Mouse (Mus musculus) left cerebral cortex, postnatal 10 days (tissue): ENCODE measurements around the gene Mfsd5. TPM values are rescaled to one million over a fixed set of nuclear protein-coding genes. Genes with fewer than 3 reads are reported as not detected.

Experiments
- DNase-seq, 2 experiments: peaks; one replicate each; pipeline ENCODE4 v3.0.0; 2021 to 2022; ENCODE audit warnings: low spot score in 2 of 2, mixed read lengths in 1 of 2; ENCODE audit errors: extremely low spot score in 1 of 2
- intact Hi-C: fragments of 180-260 bp; cut with DNase I; formaldehyde crosslinking; loops from one replicate; pipeline ENCODE4 v1.15.1; 2025
- total RNA-seq, 2 experiments: library from RNA; stranded (reverse); gene quantifications; 2 replicates each; pipeline ENCODE4 v1.2.3; 2021

The Mfsd5 gene
- total RNA-seq, 2 experiments from 2014 or later = 35.7 to 36.0 TPM

DNA sequence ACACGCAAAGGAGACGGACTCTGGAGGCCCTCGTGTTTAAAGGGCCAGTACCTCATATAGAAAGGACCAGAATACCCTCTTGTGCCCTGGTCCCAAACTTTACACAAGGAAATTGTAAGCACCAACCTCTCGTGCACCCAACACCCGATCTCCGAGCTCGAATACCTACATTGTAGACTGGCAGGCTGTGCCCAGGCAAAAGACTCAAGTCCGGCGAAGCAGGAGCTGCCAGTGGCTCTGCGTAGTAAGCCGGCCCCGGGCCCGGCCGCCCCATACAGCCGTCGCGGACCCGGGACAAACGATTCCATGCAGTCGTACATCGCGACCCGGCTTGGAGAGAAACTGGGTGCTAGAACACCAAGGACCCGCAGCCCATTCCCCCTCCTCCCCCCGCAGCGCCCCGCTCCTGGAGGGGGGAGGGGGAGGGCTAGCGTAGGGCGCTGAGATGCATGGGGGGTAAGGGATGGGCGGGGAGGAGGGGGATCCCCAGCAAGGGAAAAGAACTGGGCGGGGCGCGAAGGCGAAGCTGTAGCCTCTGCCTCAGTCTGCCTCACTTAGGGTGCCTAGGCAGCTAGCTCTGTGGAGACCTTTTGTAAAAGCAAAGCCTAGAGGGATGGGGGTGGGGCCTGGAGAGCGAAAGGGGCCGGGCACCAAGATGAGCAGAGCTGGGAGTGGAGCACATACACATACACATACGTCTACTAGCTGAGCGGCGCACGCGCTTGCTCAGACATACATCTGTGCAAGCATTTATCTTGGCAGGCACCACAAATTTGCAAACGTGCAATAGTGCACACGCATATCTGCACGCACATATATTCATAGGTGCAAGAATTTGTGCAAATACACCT is 33.1 kb upstream of the Mfsd5 start:
- peak; percentile 69 to 89 for DNase-seq
- intact Hi-C loops = no loop called here

GRCm38 (mm10) chr15:102246866-102247251 is 32.4 kb upstream of the Mfsd5 start:
- intact Hi-C loops = no loop called here
- peak; percentile 87 to 98 for DNase-seq

DNA sequence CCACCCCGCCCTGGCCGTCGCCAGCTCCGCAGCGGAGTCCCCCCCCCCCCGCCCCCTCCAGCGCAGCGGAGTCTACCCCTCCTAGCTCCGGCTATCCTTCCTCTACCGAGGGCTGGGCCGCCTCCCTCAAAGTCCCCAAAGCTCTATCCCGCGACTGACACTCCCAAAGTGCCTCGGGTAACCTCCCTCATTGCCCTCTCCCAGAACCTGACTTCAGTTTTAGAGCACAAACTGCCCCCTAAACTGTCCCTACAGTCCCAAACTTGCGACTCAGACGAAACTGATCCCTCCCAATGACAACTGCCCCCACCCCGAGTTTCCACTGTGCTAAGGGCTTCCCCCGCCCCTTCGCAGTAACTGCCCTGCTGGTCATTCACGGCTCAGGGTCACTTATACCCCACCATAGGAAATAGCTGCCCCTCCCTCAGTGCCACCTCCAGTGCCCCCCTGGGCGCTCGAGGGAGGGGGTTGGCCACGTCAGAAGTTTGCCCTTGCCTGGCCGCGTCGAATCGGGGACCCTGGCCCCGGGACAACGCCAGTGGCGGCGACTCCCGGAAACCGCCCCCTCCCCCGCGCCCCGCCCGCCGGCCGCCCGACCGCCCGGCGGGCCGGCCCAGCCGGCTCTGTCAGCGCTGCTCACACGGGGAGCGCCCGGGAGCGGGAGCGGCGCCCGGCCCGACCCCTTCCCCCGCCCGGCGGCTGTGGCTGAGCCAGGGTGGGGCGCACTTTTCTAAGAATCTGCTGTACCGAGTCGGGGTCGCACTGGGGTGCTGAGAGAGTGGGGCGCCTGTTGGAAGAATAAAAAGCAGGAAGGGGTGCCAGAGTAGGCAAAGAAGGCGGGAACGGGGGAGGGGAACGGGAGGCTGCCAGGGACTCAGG is 31.8 kb upstream of the Mfsd5 start:
- intact Hi-C loops = no loop called here
- DNase-seq = peak in 1 of 2 experiments; percentile 82

- intact Hi-C loops = no loop called here
- DNase-seq = no peak
Measured at GRCm38 (mm10) chr15:102248131-102248811, 31.0 kb upstream of the Mfsd5 start.

GRCm38 (mm10) chr15:102248812-102249191 is 30.5 kb upstream of the Mfsd5 start:
- DNase-seq = no peak
- intact Hi-C loops = no loop called here

GRCm38 (mm10) chr15:102249251-102249691 is 30.0 kb upstream of the Mfsd5 start:
- intact Hi-C loops = no loop called here
- DNase-seq = peak in 1 of 2 experiments; percentile 79

DNA sequence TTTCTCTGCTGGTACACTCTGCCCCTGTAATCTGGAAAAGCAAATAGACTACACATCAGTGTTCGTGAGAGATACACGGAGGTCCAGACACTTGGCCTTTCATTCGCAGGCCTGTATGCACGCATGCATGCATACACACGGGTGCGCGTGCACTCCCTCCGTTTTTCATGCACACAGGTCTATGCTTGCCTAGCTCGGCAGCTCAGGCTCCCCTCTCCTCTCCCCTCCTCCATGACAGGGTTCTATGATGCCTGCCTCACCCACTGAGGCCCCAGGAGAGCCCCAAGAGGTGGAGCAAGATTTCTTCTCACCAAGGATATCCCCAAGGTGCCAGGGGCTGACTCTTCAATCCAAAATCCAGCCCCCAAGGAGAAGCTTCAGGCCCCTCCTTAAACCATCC is 29.3 kb upstream of the Mfsd5 start:
- intact Hi-C loops = no loop called here

GRCm38 (mm10) chr15:102250521-102250920 is 28.7 kb upstream of the Mfsd5 start:
- no peak for DNase-seq
- intact Hi-C loops = no loop called here

More for the DNA sequence above, 29.3 kb upstream of the Mfsd5 start:
- no peak for DNase-seq

- intact Hi-C loops = no loop called here
- DNase-seq = no peak
Measured at GRCm38 (mm10) chr15:102255547-102256255, 23.6 kb upstream of the Mfsd5 start.

DNA sequence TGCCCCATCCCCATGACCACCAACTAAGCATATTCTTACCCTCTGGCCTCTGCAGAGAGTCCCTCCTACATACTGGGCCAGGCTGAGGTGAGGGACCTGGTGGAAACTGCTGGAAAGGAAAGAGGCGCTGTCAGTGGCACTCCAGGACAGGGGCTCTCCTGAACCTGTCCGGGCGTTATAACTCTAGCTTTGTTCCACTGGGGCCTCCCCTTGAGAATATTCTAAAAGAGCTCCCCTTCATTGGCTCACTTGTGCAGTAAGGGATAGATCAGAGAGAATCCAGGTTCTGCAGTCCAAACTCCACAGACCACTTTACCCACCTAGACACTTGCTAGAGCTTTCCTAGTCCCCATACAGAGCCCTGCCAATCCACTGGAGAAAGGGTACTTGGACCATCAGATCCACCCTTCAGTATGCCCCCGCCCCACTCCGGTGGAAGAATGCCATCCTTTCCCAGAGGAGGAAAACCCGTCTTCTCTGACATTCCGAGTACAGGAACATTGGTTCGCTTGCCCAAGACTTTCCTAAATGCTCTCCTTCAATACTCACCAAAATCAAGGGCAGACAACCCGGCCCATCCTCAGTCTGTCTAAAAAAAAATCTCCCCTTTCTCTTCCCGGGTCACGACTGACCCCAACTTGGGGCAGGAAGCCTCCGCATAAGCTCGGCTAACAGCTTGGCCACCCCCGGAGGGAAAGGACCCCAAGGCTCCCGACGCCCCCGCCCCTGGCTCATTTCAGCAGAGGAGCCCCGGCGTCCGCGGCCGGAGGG is 22.6 kb upstream of the Mfsd5 start:
- intact Hi-C loops = no loop called here

GRCm38 (mm10) chr15:102257202-102258075 is 21.8 kb upstream of the Mfsd5 start, which contains the start of gene Rarg:
Gene Rarg (minus strand): TSS chr15:102257517.
- intact Hi-C loops = no loop called here
- peak in 1 of 2 experiments; percentile 64 for DNase-seq

More for the DNA sequence above, 22.6 kb upstream of the Mfsd5 start:
- no peak for DNase-seq

- intact Hi-C loops = no loop called here
- peak in 1 of 2 experiments; percentile 60 for DNase-seq
Measured at GRCm38 (mm10) chr15:102258076-102258470, 21.2 kb upstream of the Mfsd5 start.

GRCm38 (mm10) chr15:102258581-102259253 is 20.5 kb upstream of the Mfsd5 start:
- DNase-seq = peak in 1 of 2 experiments; percentile 27
- intact Hi-C loops = no loop called here

GRCm38 (mm10) chr15:102262582-102262981 is 16.7 kb upstream of the Mfsd5 start:
- DNase-seq = no peak
- intact Hi-C loops = no loop called here

DNA sequence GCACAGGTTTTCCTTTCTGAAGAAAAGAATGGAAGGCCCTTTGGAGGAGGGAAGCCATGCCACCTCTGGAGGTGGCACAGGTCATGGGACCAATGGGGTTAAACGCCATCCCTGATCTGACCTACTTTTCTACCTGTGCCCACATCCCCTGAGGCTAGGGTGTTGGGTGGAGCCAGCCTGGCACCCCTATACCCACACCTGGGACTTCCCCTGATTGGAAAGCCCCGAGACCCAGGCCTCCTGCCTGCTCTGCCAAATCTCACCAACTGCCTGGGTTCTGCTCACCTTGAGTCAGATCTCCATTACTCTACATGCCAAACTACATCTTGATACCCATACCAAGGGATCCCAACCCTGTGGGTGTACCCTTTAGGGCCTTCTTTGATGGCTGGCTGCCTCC is 16.2 kb upstream of the Mfsd5 start:
- intact Hi-C loops = no loop called here
- DNase-seq = no peak

DNA sequence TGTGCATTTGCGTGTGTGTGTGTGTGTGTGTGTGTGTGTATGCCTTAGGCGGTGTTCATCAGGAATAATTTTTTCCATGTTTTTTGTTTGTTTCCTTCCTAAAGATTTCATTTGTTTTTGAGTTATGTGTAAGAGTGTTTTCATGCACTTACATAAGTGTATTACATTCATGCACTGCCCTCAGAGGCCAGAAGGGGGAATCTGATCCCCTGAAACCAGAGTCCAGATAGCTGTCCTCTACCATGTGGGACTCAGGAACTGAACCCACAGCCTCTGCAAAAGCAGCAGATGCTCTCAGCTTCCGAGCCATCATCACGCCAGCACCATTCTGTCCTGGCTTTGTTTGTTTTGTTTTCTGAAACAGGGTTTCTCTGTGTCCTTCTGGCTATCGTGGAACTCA is 13.7 kb upstream of the Mfsd5 start:
- DNase-seq = no peak
- intact Hi-C loops = no loop called here
